Mouse (Mus musculus) heart, embryonic 14.5 days (tissue): ENCODE measurements at regions not wholly inside any gene's neighbourhood (a gene's known extent, or its start where the extent isn't known, plus 50 kb on each side); places are given as distances from the start of the nearest gene placed in this dataset.

ENCODE experiments used
- ATAC-seq: fragments of 200-750 bp; cut with Nextera tagmentation; 2 replicates; pipeline ENCODE4 v1.8.0; 2017; ENCODE audit warnings: low read depth, moderate TSS enrichment; ENCODE audit not compliant: insufficient number of reproducible peaks, insufficient read depth, low FRiP score
- H3K27ac ChIP-seq, 2 experiments: fragments of 200-500 bp in 1 of 2; fragments of 300-500 bp in 1 of 2; sonication (generic) in 1 of 2; replicated peaks in 1 of 2; 2 replicates each; pipeline ENCODE4 v1.5.1; 2012 to 2014; ENCODE audit warnings: low read depth in 2 of 2, low read length in 2 of 2, control low read depth in 1 of 2, mild to moderate bottlenecking in 1 of 2, mixed read lengths in 1 of 2; ENCODE audit not compliant: control insufficient read depth in 1 of 2, insufficient read depth in 1 of 2
- H3K27me3 ChIP-seq: fragments of 300-500 bp; sonication (generic); 2 replicates; pipeline ENCODE4 v1.6.1; 2014; ENCODE audit warnings: mild to moderate bottlenecking, low read length, control low read depth; ENCODE audit not compliant: control insufficient read depth, insufficient read depth
- H3K36me3 ChIP-seq: fragments of 300-500 bp; sonication (generic); 2 replicates; pipeline ENCODE4 v1.6.1; 2014; ENCODE audit warnings: mild to moderate bottlenecking, control low read depth, low read length, mixed read lengths; ENCODE audit not compliant: control insufficient read depth, insufficient read depth
- H3K4me1 ChIP-seq, 2 experiments: fragments of 200-500 bp in 1 of 2; fragments of 300-500 bp in 1 of 2; sonication (generic) in 1 of 2; 2 replicates each; pipeline ENCODE4 v1.6.1; 2012 to 2014; ENCODE audit warnings: low read length in 2 of 2, control low read depth in 1 of 2, mixed read lengths in 1 of 2; ENCODE audit not compliant: control insufficient read depth in 2 of 2, insufficient read depth in 2 of 2
- H3K4me2 ChIP-seq: fragments of 300-500 bp; sonication (generic); 2 replicates; pipeline ENCODE4 v1.6.1; 2014; ENCODE audit warnings: mild to moderate bottlenecking, low read length
- H3K4me3 ChIP-seq, 2 experiments: fragments of 200-500 bp in 1 of 2; fragments of 300-500 bp in 1 of 2; sonication (generic) in 1 of 2; 2 replicates each; pipeline ENCODE4 v1.5.1; 2012 to 2014; ENCODE audit warnings: low read length in 2 of 2, mild to moderate bottlenecking in 2 of 2, control low read depth in 1 of 2, low read depth in 1 of 2, moderate library complexity in 1 of 2; ENCODE audit not compliant: control insufficient read depth in 1 of 2, insufficient read depth in 1 of 2
- H3K9ac ChIP-seq: fragments of 300-500 bp; sonication (generic); 2 replicates; pipeline ENCODE4 v1.6.1; 2014; ENCODE audit warnings: mild to moderate bottlenecking, low read length
- H3K9me3 ChIP-seq: fragments of 300-500 bp; sonication (generic); 2 replicates; pipeline ENCODE4 v1.6.1; 2016; ENCODE audit warnings: low read length, control low read depth; ENCODE audit not compliant: control insufficient read depth
- WGBS: fragments of 180-500 bp; shearing (Covaris S2); extraction: QIAGEN DNeasy Blood & Tissue Kit; methylation state at CpG from one replicate; pipeline ENCODE4 v1.1.7; 2014; 5-methylcytosine and 5-hydroxymethylcytosine counted together

- no peak for ATAC-seq
- no peaks in the 10 kb centered on the region for H3K9me3 ChIP-seq
- 89% methylated on average over 11 of the region's 11 CpGs for WGBS
- no peaks in the 10 kb centered on the region for H3K27me3 ChIP-seq
- H3K4me2 ChIP-seq, result no peak overlapping the region
- H3K9ac ChIP-seq, result no peak overlapping the region
- no peak overlapping the region for H3K27ac ChIP-seq
- no peaks in the 10 kb centered on the region for H3K36me3 ChIP-seq
- no peaks in the 10 kb centered on the region for H3K4me1 ChIP-seq
- no peak overlapping the region for H3K4me3 ChIP-seq
Measured at GRCm38 (mm10) chr11:112038741-112039140, 743.3 kb upstream of the Sox9 start.

DNA sequence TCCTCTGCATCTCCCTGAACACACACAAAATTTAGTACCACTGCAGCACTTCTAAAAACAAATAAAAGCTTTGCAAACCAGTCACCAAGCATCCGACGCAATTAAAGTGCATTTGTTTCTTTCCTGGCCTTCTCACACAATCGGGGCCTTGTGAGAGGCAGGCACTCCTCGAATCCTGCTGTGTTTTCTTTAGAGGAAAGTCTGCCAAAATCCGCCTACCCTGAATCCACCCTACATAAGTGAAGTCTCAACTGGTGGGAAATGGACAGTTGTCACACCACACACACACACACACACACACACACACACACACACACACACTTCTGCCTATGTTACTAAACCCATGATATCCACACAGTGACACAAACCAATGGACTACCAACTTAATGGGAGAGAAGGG is 737.6 kb upstream of the Sox9 start:
- no peak for ATAC-seq
- H3K27me3 ChIP-seq, result no peaks in the 10 kb centered on the region
- 45% methylated on average over 5 of the region's 5 CpGs for WGBS
- no peak overlapping the region for H3K4me2 ChIP-seq
- H3K9me3 ChIP-seq, result no peaks in the 10 kb centered on the region
- no peak overlapping the region for H3K9ac ChIP-seq
- H3K36me3 ChIP-seq, result no peaks in the 10 kb centered on the region
- no peaks in the 10 kb centered on the region for H3K4me1 ChIP-seq
- H3K4me3 ChIP-seq, result no peak overlapping the region
- H3K27ac ChIP-seq, result no peak overlapping the region; a peak in 1 of 4 replicates

- Histone ChIP-seq H3K27ac (no peak overlapping the region), H3K27me3 (no peaks in the 10 kb centered on the region), H3K4me2 (no peak overlapping the region), H3K4me3 (no peak overlapping the region), H3K36me3 (no peaks in the 10 kb centered on the region), H3K4me1 (no peaks in the 10 kb centered on the region), H3K9me3 (no peaks in the 10 kb centered on the region), H3K9ac (no peak overlapping the region)
- WGBS, result 79% methylated on average over 2 of the region's 2 CpGs
- ATAC-seq, result no peak
Measured at GRCm38 (mm10) chr11:112045353-112045752, 736.7 kb upstream of the Sox9 start.

GRCm38 (mm10) chr11:112050362-112050761 is 731.7 kb upstream of the Sox9 start:
- WGBS, result 52% methylated on average over 7 of the region's 7 CpGs
- H3K36me3 ChIP-seq, result no peaks in the 10 kb centered on the region
- ATAC-seq, result no peak
- H3K4me1 ChIP-seq, result no peaks in the 10 kb centered on the region
- no peak overlapping the region for H3K4me3 ChIP-seq
- H3K9ac ChIP-seq, result no peak overlapping the region
- H3K27me3 ChIP-seq, result no peaks in the 10 kb centered on the region
- no peak overlapping the region for H3K27ac ChIP-seq
- H3K4me2 ChIP-seq, result no peak overlapping the region
- H3K9me3 ChIP-seq, result no peaks in the 10 kb centered on the region

DNA sequence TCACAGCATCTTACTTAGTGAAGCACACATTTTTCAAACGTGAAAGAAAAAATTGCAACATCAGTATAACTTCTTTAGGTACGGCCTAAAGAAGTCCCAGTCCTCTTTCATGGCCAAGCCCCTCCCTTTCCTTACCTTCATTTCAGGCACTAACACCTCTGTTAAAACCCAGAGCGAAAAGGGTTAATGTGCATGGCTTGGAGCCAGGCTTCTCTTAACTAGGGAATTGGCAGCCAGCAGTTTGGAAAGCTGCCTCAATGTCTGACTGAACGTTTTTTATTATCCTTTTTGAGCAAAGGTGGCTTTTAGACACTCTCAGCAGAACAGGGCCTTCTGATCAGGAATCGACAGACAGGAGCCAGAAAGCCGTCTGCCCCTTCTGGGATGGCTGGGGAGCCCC is 726.4 kb upstream of the Sox9 start:
- no peak overlapping the region for H3K4me2 ChIP-seq
- H3K27ac ChIP-seq, result peak overlapping the region in 1 of 2 experiments; percentile 6; a peak in 1 of 4 replicates
- H3K9ac ChIP-seq, result no peak overlapping the region
- H3K36me3 ChIP-seq, result no peaks in the 10 kb centered on the region
- ATAC-seq, result no peak
- H3K4me3 ChIP-seq, result no peak overlapping the region
- no peaks in the 10 kb centered on the region for H3K27me3 ChIP-seq
- H3K9me3 ChIP-seq, result no peaks in the 10 kb centered on the region
- no peaks in the 10 kb centered on the region for H3K4me1 ChIP-seq
- WGBS, result 47% methylated on average over 6 of the region's 6 CpGs

DNA sequence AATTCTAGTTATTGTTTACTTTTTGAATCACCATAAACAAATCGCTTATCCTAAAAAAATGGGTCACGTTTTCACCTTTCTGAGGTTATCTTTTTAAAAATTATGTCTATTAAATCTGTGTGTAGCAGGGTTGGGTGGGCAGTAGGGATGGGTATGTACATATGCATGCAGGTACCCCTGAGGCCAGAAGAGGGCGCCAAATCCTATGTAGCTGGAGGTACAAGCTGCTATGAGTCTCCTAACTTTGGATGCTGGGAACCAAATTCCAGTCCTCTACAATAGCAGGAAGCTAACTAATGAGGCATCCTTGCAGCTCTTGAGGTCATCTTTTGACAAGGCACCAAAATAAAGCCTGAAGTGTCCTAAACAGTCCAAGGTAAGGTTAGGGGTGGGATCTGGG is 714.8 kb upstream of the Sox9 start:
- Histone ChIP-seq H3K9ac (no peak overlapping the region), H3K4me1 (no peaks in the 10 kb centered on the region), H3K36me3 (no peaks in the 10 kb centered on the region), H3K4me3 (no peak overlapping the region), H3K27me3 (no peaks in the 10 kb centered on the region), H3K9me3 (no peaks in the 10 kb centered on the region), H3K4me2 (no peak overlapping the region), H3K27ac (no peak overlapping the region)
- WGBS, result 66% methylated on average over 3 of the region's 3 CpGs
- ATAC-seq, result no peak

GRCm38 (mm10) chr11:112068821-112069220 is 713.2 kb upstream of the Sox9 start:
- no peaks in the 10 kb centered on the region for H3K9me3 ChIP-seq
- 85% methylated on average over 4 of the region's 4 CpGs for WGBS
- H3K4me2 ChIP-seq, result no peak overlapping the region
- no peak overlapping the region for H3K4me3 ChIP-seq
- ATAC-seq, result no peak
- H3K4me1 ChIP-seq, result no peaks in the 10 kb centered on the region
- H3K9ac ChIP-seq, result no peak overlapping the region
- H3K36me3 ChIP-seq, result no peaks in the 10 kb centered on the region
- no peaks in the 10 kb centered on the region for H3K27me3 ChIP-seq
- no peak overlapping the region for H3K27ac ChIP-seq

DNA sequence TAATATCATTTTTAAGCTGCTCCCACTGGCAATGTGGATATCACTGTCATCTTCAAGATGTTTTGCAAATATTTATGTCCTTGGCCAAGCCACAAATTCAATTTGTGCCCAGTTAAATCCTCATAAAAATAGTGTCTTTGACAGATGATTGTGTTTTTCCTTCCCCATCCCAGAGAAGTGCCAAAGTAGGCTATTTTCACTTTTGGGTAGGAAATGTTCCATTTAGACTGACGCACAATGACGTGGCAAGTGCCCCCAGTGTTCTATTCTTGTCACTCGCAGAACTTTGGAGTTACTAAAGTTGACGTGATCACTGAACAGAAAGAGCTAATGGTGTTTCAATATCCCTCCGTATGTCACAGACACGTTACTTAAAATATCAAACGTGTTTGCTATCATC is 710.5 kb upstream of the Sox9 start:
- Histone ChIP-seq H3K4me1 (no peaks in the 10 kb centered on the region), H3K27me3 (no peaks in the 10 kb centered on the region), H3K27ac (no peak overlapping the region), H3K4me2 (no peak overlapping the region), H3K9me3 (no peaks in the 10 kb centered on the region), H3K36me3 (no peaks in the 10 kb centered on the region), H3K9ac (no peak overlapping the region), H3K4me3 (no peak overlapping the region)
- 63% methylated on average over 7 of the region's 7 CpGs for WGBS
- no peak for ATAC-seq
